Mouse (Mus musculus): Measurements from ENCODE around the gene Med24.
"Not testable (repeated sequence)": the region's sequence is repeated elsewhere in the genome, so short reads cannot be mapped to it uniquely, and the experiment has no call there.

The Med24 gene

GRCm38 (mm10) chr11:98745932-98746853, 17.0 kb upstream of the Med24 start:
- no peak for DNase-seq (ENCODE audit: low spot score in 2 of 2)

- DNase-seq (ENCODE audit: low spot score in 2 of 2) = no peak
These were observed 15.3 kb upstream of the Med24 start for GRCm38 (mm10) chr11:98744456-98745019.

GRCm38 (mm10) chr11:98743655-98744345, 14.6 kb upstream of the Med24 start:
- peak in 1 of 2 experiments; percentile 27 for DNase-seq (ENCODE audit: low spot score in 2 of 2)

- DNase-seq (ENCODE audit: low spot score in 2 of 2) = peak in 1 of 2 experiments; percentile 39
These were observed 13.4 kb upstream of the Med24 start for GRCm38 (mm10) chr11:98742397-98743291.

- DNase-seq (ENCODE audit: low spot score in 2 of 2) = peak; percentile 67 to 82
These were observed 12.6 kb upstream of the Med24 start for GRCm38 (mm10) chr11:98741622-98742396.

- peak in 1 of 2 experiments; percentile 23 for DNase-seq (ENCODE audit: low spot score in 2 of 2)
These were observed 11.9 kb upstream of the Med24 start for GRCm38 (mm10) chr11:98741051-98741620.

GRCm38 (mm10) chr11:98740393-98741050, 11.3 kb upstream of the Med24 start, which contains the start of gene Thra:
Thra (plus strand) TSS chr11:98740638.
- DNase-seq (ENCODE audit: low spot score in 2 of 2) = peak; percentile 42 to 61

- peak in 1 of 2 experiments; percentile 28 for DNase-seq (ENCODE audit: low spot score in 2 of 2)
These were observed 10.8 kb upstream of the Med24 start for GRCm38 (mm10) chr11:98740026-98740392.

GRCm38 (mm10) chr11:98738925-98739324, 9.7 kb upstream of the Med24 start:
- no peak for DNase-seq (ENCODE audit: low spot score in 2 of 2)

GRCm38 (mm10) chr11:98738428-98738911, 9.2 kb upstream of the Med24 start:
- DNase-seq (ENCODE audit: low spot score in 2 of 2) = no peak

- DNase-seq (ENCODE audit: low spot score in 2 of 2) = not testable (repeated sequence)
These were observed 8.0 kb upstream of the Med24 start for GRCm38 (mm10) chr11:98737220-98737619.

- no peak for DNase-seq (ENCODE audit: low spot score in 2 of 2)
These were observed 6.9 kb upstream of the Med24 start for GRCm38 (mm10) chr11:98736176-98736575.

- DNase-seq (ENCODE audit: low spot score in 2 of 2) = no peak
These were observed 5.9 kb upstream of the Med24 start for GRCm38 (mm10) chr11:98735111-98735510.

- no peak for DNase-seq (ENCODE audit: low spot score in 2 of 2)
These were observed 4.8 kb upstream of the Med24 start for GRCm38 (mm10) chr11:98734020-98734419.

- DNase-seq (ENCODE audit: low spot score in 2 of 2) = no peak
These were observed 1.9 kb upstream of the Med24 start for GRCm38 (mm10) chr11:98731134-98731533.

GRCm38 (mm10) chr11:98730727-98731126, 1.5 kb upstream of the Med24 start:
- DNase-seq (ENCODE audit: low spot score in 2 of 2) = no peak

GRCm38 (mm10) chr11:98725926-98726506, 3.2 kb downstream of the Med24 start:
- no peak for DNase-seq (ENCODE audit: low spot score in 2 of 2)

GRCm38 (mm10) chr11:98723098-98723497, 6.1 kb downstream of the Med24 start:
- DNase-seq (ENCODE audit: low spot score in 2 of 2) = no peak

Data from urinary bladder, adult 18-20 months (tissue).